Mouse (Mus musculus) B cell, adult 67 days (primary cell): Measurements from ENCODE around the gene Gdf1. TPM values are rescaled to one million over a fixed set of nuclear protein-coding genes. Genes with fewer than 3 reads are reported as not detected.

Source experiments
- total RNA-seq, 2 experiments: library from RNA; stranded (reverse); gene quantifications; 4 replicates each; pipeline ENCODE4 v1.2.4; 2023

Gene Gdf1
- not detected for total RNA-seq

DNA sequence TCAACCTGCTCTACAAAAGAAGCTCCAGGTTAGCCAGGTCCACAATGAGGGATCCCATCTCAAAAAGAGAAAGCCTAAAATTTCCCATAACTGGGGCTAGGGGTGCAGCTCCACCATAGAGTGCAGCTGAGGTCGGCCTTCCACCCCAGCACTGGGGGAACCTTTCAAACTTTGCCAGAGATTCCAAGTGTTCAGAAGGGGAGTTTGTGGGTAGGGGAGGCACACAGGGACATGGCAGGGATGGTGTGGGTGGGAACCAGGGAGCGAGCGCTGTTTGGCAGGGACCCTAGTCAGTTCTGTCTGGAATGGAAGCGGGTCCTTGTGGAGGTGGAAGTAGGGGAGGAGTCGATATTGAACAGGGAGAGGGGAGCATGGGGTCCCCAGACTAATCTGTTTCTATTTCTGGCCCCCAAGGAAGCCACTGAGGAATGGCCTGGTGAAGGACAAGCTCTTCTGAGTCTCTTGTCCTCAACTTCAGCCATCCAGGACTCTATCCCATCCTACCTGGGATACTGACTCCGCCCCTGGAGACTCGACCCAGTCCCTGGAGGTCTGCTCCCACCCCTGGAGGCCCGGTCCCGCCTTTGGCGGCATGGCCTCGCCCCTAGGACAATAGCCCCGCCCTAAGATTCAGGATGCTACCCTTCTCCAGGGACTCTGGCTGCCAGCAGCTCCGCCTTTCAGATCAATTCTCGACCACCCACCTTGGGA lies at the start of gene Gdf1:
Gdf1 (plus strand) TSS at position 694 of the 711 bp plus-strand sequence.

GRCm38 (mm10) chr8:70282603-70283135 lies 46.9 kb upstream of the Gdf1 start, which contains the start of gene Homer3:
Homer3 (plus strand) TSS chr8:70282827.

DNA sequence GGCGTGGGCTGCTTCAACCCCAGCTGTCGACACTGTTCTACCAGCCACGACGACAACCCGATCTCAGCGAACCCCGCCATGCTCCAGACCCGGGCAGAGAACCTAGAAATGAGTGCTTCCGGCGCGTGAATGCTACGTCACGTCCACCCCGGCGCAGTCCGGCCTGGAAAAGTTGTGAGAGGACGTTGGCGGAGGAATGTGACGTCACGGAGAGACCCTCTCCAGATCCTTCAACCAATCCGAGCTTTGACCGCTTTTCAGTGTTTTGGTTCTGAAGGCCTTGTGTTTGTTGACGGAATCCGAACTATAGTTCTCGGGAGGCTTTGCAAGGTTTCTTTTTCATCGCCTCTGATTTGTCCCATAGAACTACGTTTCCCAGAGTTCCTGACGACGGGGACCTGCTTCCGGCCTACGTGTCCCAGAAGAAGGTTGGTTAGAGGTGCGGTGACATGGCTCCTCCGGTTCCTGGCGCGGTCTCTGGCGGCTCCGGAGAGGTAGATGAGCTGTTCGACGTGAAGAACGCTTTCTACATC lies 27.2 kb upstream of the Gdf1 start, which contains the start of the genes Ddx49 and Cope:
Ddx49 (minus strand) TSS at position 132 of the 533 bp plus-strand sequence.
Cope (plus strand) TSS at position 161 of the 533 bp plus-strand sequence.

GRCm38 (mm10) chr8:70315624-70316510 lies 13.8 kb upstream of the Gdf1 start, which contains the start of gene Cers1:
Cers1 (plus strand) TSS chr8:70315775.

GRCm38 (mm10) chr8:70353194-70353817 lies 23.7 kb downstream of the Gdf1 start, which contains the start of gene Upf1:
Upf1 (minus strand) TSS chr8:70353278.

GRCm38 (mm10) chr8:70373397-70374317 lies 44.0 kb downstream of the Gdf1 start, which contains the start of gene Comp:
Comp (plus strand) TSS chr8:70373558.

Other genes with a start within 250 kb of the Gdf1 start
- not detected for gene Hapln4, start 246.4 kb upstream of the Gdf1 start, total RNA-seq
- gene Ncan, start 208.9 kb upstream of the Gdf1 start, total RNA-seq: under 1 TPM in 1 of 2 experiments, not detected in 1; 0.17 TPM
- 10 to 100 TPM; 29.9 to 33.8 TPM for gene Nr2c2ap, start 198.5 kb upstream of the Gdf1 start, total RNA-seq
- gene Rfxank, start 190.7 kb upstream of the Gdf1 start, total RNA-seq: 10 to 100 TPM; 35.2 to 37.1 TPM
- gene Borcs8, start 190.3 kb upstream of the Gdf1 start, total RNA-seq: 10 to 100 TPM; 61.0 to 62.8 TPM
- gene Mef2b, start 190.1 kb upstream of the Gdf1 start, total RNA-seq: 1 to 10 TPM; 2.8 to 3.5 TPM
- 10 to 100 TPM; 42.8 to 48.4 TPM for gene Tmem161a, start 157.5 kb upstream of the Gdf1 start, total RNA-seq
- gene Slc25a42, start 117.5 kb upstream of the Gdf1 start, total RNA-seq: 1 to 10 TPM; 8.1 to 9.4 TPM
- gene Sugp2, start 95.6 kb upstream of the Gdf1 start, total RNA-seq: 10 to 100 TPM; 95.5 to 95.6 TPM
- gene Armc6, start 95.4 kb upstream of the Gdf1 start, total RNA-seq: 10 to 100 TPM; 11.3 to 15.3 TPM
- gene Homer3, start 47.0 kb upstream of the Gdf1 start, total RNA-seq: 10 to 100 TPM in 1 of 2 experiments, 1 to 10 TPM in 1; 9.6 to 13.6 TPM
- gene Ddx49, start 27.3 kb upstream of the Gdf1 start, total RNA-seq: 10 to 100 TPM; 57.6 to 88.0 TPM
- 100 to 1,000 TPM; 101 to 134 TPM for gene Cope, start 27.3 kb upstream of the Gdf1 start, total RNA-seq
- not detected for gene Cers1, start 14.0 kb upstream of the Gdf1 start, total RNA-seq
- gene Upf1, start 23.5 kb downstream of the Gdf1 start, total RNA-seq: 10 to 100 TPM; 71.0 to 78.4 TPM
- not detected for gene Comp, start 43.7 kb downstream of the Gdf1 start, total RNA-seq
- gene Crtc1, start 109.8 kb downstream of the Gdf1 start, total RNA-seq: 10 to 100 TPM; 22.2 to 22.4 TPM
- 10 to 100 TPM in 1 of 2 experiments, 1 to 10 TPM in 1; 8.7 to 11.8 TPM for gene Klhl26, start 147.2 kb downstream of the Gdf1 start, total RNA-seq
- gene Tmem59l, start 157.5 kb downstream of the Gdf1 start, total RNA-seq: not detected
- gene Crlf1, start 163.3 kb downstream of the Gdf1 start, total RNA-seq: under 1 TPM in 1 of 2 experiments, not detected in 1; 0.44 TPM
- 10 to 100 TPM; 37.6 to 48.4 TPM for gene Rex1bd, start 176.9 kb downstream of the Gdf1 start, total RNA-seq
- gene Uba52, start 181.0 kb downstream of the Gdf1 start, total RNA-seq: 1,000 to 10,000 TPM; 2,722 to 2,902 TPM
- 100 to 1,000 TPM; 269 TPM for gene Fkbp8, start 197.9 kb downstream of the Gdf1 start, total RNA-seq
- gene Kxd1, start 198.1 kb downstream of the Gdf1 start, total RNA-seq: 10 to 100 TPM; 60.6 to 70.4 TPM
- gene Ell, start 209.6 kb downstream of the Gdf1 start, total RNA-seq: 10 to 100 TPM; 28.8 to 33.6 TPM